Mouse (Mus musculus): Measurements from ENCODE around the gene Cacng4. TPM values are rescaled to one million over a fixed set of nuclear protein-coding genes. Genes with fewer than 3 reads are reported as not detected.

Gene Cacng4
- polyA plus RNA-seq, 1 experiment from 2014 or later = 6.2 TPM

DNA sequence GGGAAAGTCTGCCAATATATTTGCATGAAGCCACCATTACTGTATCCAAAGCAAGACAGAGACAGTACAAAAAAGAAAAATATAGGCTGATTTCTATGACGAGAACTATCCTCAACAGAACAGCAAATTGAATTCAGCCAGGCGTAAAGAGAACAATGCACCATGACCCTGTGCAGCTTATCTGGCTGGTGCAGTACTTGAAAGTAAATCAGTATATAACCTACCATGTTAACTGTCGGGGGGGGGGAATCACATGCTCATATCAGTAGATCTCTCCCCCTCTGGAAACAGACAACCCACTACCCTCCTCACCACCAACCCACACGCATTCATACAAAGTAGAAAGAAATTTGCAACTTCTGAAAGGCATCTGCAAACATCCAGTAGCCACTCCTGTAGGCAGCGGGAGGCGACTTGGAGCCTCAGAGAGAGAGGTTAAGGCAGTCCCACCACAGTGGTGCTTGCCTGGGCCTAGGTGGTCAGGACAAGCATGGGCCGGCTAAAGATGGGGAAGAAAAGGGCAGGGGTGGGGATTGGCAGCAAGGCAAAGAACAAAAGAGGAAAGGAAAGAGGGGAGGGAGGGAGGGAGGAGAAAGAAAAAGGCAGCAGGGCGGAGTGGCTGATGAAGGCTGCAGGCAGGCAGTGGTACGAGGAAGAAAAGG lies 111.5 kb downstream of the Cacng4 start:
- Histone ChIP-seq H3K4me1 (peaks cover 29% of the 10 kb centered on the region), H3K27me3 (no peaks in the 10 kb centered on the region), H3K36me3 (peaks cover 29% of the 10 kb centered on the region), H3K4me3 (no peak overlapping the region), H3K9me3 (no peaks in the 10 kb centered on the region), H3K4me2 (no peak overlapping the region), H3K9ac (no peak overlapping the region), H3K27ac (no peak overlapping the region)
- no peak for ATAC-seq (ENCODE audit: insufficient number of reproducible peaks, insufficient read depth, low FRiP score, low TSS enrichment, low read depth)
- WGBS = 68% methylated on average over 9 of the region's 9 CpGs

Other genes with a start within 250 kb of the Cacng4 start
- 20.2 and 24.4 TPM in 2 replicates for gene Helz, start 246.6 kb downstream of the Cacng4 start, polyA plus RNA-seq (2015; fragmentation: Nextera tagmentation; extraction: Ambion mirVana)
- gene Cacng1, start 78.0 kb downstream of the Cacng4 start, polyA plus RNA-seq (2015; fragmentation: Nextera tagmentation; extraction: Ambion mirVana) = 0.70 and 1.1 TPM in 2 replicates
- gene Cacng5, start 120.5 kb upstream of the Cacng4 start, polyA plus RNA-seq (2015; fragmentation: Nextera tagmentation; extraction: Ambion mirVana) = 0.07 and 0.13 TPM in 2 replicates